Mouse (Mus musculus) ES-E14 (cell line): ENCODE data around the gene Usp47. TPM values are rescaled to one million over a fixed set of nuclear protein-coding genes. Genes with fewer than 3 reads are reported as not detected.

Experiments used
- DNase-seq: peaks from one replicate; pipeline ENCODE4 v3.0.0-alpha.2; 2013; ENCODE audit warnings: low read depth, low spot score
- H3K27ac ChIP-seq: 2 replicates; pipeline ENCODE4 v1.5.1; 2012; ENCODE audit warnings: low read depth, mild to moderate bottlenecking, low read length, moderate library complexity, mixed read lengths; ENCODE audit not compliant: poor library complexity, insufficient read depth, severe bottlenecking
- H3K36me3 ChIP-seq: 2 replicates; pipeline ENCODE4 v1.6.1; 2012; ENCODE audit warnings: mild to moderate bottlenecking, low read length, moderate library complexity, mixed read lengths; ENCODE audit not compliant: control insufficient read depth, poor library complexity, insufficient read depth, severe bottlenecking
- H3K4me1 ChIP-seq, 2 experiments: fragments of 150-350 bp in 1 of 2; sonication (generic) in 1 of 2; 2 replicates each; pipeline ENCODE4 v1.6.1; 2012; ENCODE audit warnings: low read length in 2 of 2, mild to moderate bottlenecking in 1 of 2, mixed read lengths in 1 of 2; ENCODE audit not compliant: control insufficient read depth in 2 of 2, insufficient read depth in 2 of 2, poor library complexity in 1 of 2
- H3K4me3 ChIP-seq, 2 experiments: fragments of 150-350 bp in 1 of 2; sonication (generic) in 1 of 2; 2 replicates each; pipeline ENCODE4 v1.5.1; 2012; ENCODE audit warnings: low read length in 2 of 2, low read depth in 1 of 2, mild to moderate bottlenecking in 1 of 2, mixed read lengths in 1 of 2; ENCODE audit not compliant: insufficient read depth in 1 of 2, poor library complexity in 1 of 2, severe bottlenecking in 1 of 2
- H3K9ac ChIP-seq: 2 replicates; pipeline ENCODE4 v1.6.1; 2012; ENCODE audit warnings: low read depth, mild to moderate bottlenecking, low read length, mixed read lengths; ENCODE audit not compliant: poor library complexity, insufficient read depth, severe bottlenecking
- H3K9me3 ChIP-seq: fragments of 150-350 bp; sonication (generic); 2 replicates; pipeline ENCODE4 v1.6.1; 2012; ENCODE audit warnings: low read depth, mild to moderate bottlenecking, low read length; ENCODE audit not compliant: control insufficient read depth, insufficient read depth
- CHD2 ChIP-seq: IDR thresholded peaks from 2 replicates; pipeline ENCODE4 v1.6.1; 2014; ENCODE audit warnings: mild to moderate bottlenecking, low read depth, low read length, inconsistent platforms
- HCFC1 ChIP-seq: IDR thresholded peaks from 2 replicates; pipeline ENCODE4 v1.6.1; 2012; ENCODE audit warnings: low read length, inconsistent platforms, borderline replicate concordance; ENCODE audit not compliant: insufficient read depth
- MAFK ChIP-seq: IDR thresholded peaks from 2 replicates; pipeline ENCODE4 v1.6.1; 2014; ENCODE audit warnings: mild to moderate bottlenecking, low read depth, low read length, inconsistent platforms; ENCODE audit not compliant: insufficient read depth
- ZC3H11A ChIP-seq: IDR thresholded peaks from 2 replicates; pipeline ENCODE4 v1.6.1; 2012; ENCODE audit warnings: low read depth, mild to moderate bottlenecking, inconsistent platforms, low read length, borderline replicate concordance
- ZNF384 ChIP-seq: IDR thresholded peaks from 2 replicates; pipeline ENCODE4 v1.6.1; 2012; ENCODE audit warnings: low read depth, low read length, inconsistent platforms
- in situ Hi-C, 2 experiments: fragments of 600-800 bp; cut with MboI; formaldehyde crosslinking; loops; one replicate each; pipeline ENCODE4 v1.15.1; 2025; ENCODE audit warnings: low sequenced_read_pairs in 2 of 2, inconsistent platforms in 1 of 2; ENCODE audit not compliant: unreplicated experiment in 2 of 2
- total RNA-seq: library from RNA; depleted of rRNA; stranded (reverse); fragments of 300-350 nt; gene quantifications from 2 replicates; pipeline ENCODE4 v1.2.3, GENCODE M21; 2012

Gene Usp47
- total RNA-seq, 1 experiment, result 45.6 TPM

- Histone ChIP-seq H3K4me1 (no peaks in the 10 kb centered on the region), H3K36me3 (no peaks in the 10 kb centered on the region), H3K9ac (no peak overlapping the region), H3K4me3 (no peak overlapping the region), H3K9me3 (no peaks in the 10 kb centered on the region), H3K27ac (no peak overlapping the region)
- DNase-seq, result no peak
- in situ Hi-C loops, result no loop called here
- no peak for TF ChIP-seq CHD2
- no peak for TF ChIP-seq ZC3H11A
- TF ChIP-seq MAFK, result no peak
- TF ChIP-seq ZNF384, result no peak
- TF ChIP-seq HCFC1, result no peak
Observed at GRCm38 (mm10) chr7:112000166-112000565, 23.1 kb upstream of the Usp47 start.

GRCm38 (mm10) chr7:112010511-112010910 lies 12.8 kb upstream of the Usp47 start:
- no peaks in the 10 kb centered on the region for H3K4me1 ChIP-seq
- TF ChIP-seq HCFC1, result no peak
- no peak for TF ChIP-seq CHD2
- no peak overlapping the region for H3K4me3 ChIP-seq
- in situ Hi-C loops, result no loop called here
- H3K9me3 ChIP-seq, result no peaks in the 10 kb centered on the region
- no peaks in the 10 kb centered on the region for H3K36me3 ChIP-seq
- no peak for DNase-seq
- no peak overlapping the region for H3K9ac ChIP-seq
- no peak overlapping the region for H3K27ac ChIP-seq

- Histone ChIP-seq H3K4me1 (no peaks in the 10 kb centered on the region), H3K27ac (no peak overlapping the region), H3K9ac (no peak overlapping the region), H3K9me3 (no peaks in the 10 kb centered on the region), H3K36me3 (no peaks in the 10 kb centered on the region), H3K4me3 (no peak overlapping the region)
- TF ChIP-seq ZNF384 (no peak), CHD2 (no peak), ZC3H11A (no peak), MAFK (no peak), HCFC1 (no peak)
- DNase-seq, result no peak
- in situ Hi-C loops, result no loop called here
Observed at GRCm38 (mm10) chr7:112010976-112011375, 12.3 kb upstream of the Usp47 start.

GRCm38 (mm10) chr7:112012102-112012501 lies 11.2 kb upstream of the Usp47 start:
- Histone ChIP-seq H3K9me3 (no peaks in the 10 kb centered on the region), H3K27ac (no peak overlapping the region), H3K4me3 (no peak overlapping the region), H3K36me3 (no peaks in the 10 kb centered on the region), H3K4me1 (no peaks in the 10 kb centered on the region), H3K9ac (no peak overlapping the region)
- no peak for DNase-seq
- in situ Hi-C loops, result no loop called here
- TF ChIP-seq ZC3H11A (no peak), HCFC1 (no peak), MAFK (no peak), CHD2 (no peak), ZNF384 (no peak)

- Histone ChIP-seq H3K9me3 (no peaks in the 10 kb centered on the region), H3K36me3 (no peaks in the 10 kb centered on the region), H3K9ac (no peak overlapping the region), H3K4me1 (no peaks in the 10 kb centered on the region), H3K27ac (no peak overlapping the region), H3K4me3 (no peak overlapping the region)
- in situ Hi-C loops, result no loop called here
- DNase-seq, result no peak
- TF ChIP-seq ZC3H11A (no peak), ZNF384 (no peak)
Observed at GRCm38 (mm10) chr7:112012621-112013177, 10.6 kb upstream of the Usp47 start.
